Mouse (Mus musculus): ENCODE results near the gene Frrs1.
A peak's percentile ranks its signal among the peaks of the same experiment; 100 is the strongest.

Frrs1 gene

DNA sequence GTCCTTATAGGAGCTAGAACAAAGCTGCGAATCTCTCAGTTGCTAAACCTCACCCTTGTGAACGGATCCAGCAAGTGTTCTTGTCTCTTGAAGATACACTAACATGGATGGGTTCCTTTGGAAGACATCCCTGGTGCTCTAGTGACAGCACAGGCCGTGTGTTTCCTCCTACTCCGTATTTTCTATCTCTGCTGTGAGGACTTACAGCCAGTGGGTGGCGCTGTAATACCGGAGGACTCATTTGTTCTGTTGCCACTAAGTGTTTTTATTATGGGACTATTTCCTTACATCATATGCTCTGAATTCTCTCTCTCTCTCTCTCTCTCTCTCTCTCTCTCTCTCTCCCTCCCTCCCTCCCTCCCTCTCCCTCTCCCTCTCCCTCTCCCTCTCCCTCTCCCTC is 44.9 kb downstream of the Frrs1 start:
- peak; percentile 50 for DNase-seq (ENCODE audit: extremely low read depth, insufficient read length, low spot score)

DNA sequence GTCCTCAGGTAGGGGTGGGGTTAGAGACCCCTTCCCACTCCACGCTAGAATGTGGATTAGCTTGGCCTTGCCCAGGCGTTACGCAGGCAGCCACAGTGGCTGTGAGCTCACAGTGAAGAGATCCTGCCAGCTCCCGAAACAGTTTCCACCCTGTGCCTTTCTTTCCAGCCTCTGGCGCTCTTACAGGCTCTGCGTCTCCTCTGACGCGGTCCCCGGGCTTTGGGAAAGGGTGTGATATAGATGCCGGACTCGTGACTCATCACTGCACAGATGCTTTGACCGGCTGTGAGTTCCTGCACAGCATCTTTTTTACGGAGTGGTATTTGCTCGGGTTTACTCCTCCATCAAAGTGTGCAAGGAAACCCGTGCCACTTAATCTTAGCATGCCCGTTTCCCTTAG is 46.6 kb downstream of the Frrs1 start:
- DNase-seq (ENCODE audit: extremely low read depth, insufficient read length, low spot score) = peak; percentile 87

DNA sequence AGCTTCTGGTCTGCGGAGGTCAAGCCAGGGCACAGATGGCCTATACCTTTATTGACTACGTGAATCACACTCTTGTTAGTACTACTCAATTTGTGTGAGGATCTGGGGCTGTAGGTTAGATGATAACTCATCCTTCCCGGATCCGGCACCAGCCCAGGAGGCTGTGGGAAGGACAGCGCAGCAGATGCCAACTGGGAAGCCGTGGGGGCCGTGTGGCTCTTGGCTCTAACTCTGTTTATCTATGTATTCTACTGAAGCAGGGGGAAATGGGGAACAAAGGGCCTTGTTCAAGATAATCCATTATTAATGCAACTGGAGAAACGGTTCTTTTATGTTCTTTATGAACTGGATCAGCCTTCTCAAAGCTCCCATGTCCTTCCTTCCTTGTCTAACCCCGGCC is 47.3 kb downstream of the Frrs1 start:
- peak; percentile 43 for DNase-seq (ENCODE audit: extremely low read depth, insufficient read length, low spot score)

DNA sequence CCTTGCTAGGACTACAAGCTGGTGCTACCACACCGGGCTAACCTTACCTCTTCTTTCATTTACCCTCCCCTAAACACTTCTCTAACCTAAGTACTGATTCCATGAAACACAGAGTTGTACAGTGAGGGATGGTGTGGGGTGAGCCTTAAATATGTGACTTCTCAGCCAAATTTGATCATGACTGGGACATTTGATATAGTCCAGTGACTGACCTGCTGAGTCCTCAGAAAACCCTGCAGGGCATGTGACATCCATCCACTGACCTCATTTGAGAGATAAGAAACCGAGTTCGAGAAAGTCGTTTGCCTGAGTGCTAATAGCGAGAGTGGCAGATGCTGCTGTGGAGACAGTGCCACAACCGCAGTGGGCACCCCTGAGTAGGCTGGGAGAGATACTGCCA is 55.1 kb downstream of the Frrs1 start:
- no peak for DNase-seq (ENCODE audit: extremely low read depth, insufficient read length, low spot score)

DNA sequence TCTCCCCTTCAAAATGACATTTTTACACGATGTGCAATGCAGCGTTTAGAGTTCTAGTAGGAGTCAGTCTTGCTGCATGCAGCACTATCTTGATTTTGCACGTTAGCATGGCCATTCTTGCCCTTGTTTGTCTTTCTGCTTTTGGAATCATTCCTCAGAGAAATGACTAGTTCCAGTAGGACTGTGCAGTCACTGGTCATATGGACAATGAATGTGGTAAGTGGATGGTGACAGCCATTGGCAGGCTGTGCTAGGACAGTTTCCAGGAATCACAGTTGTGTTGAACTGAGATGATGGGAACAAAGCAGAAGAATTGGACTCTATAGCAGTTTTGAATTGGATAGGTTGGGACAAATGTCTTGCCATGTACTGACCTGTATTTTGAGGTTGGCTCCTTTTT is 55.7 kb downstream of the Frrs1 start:
- no peak for DNase-seq (ENCODE audit: extremely low read depth, insufficient read length, low spot score)

DNA sequence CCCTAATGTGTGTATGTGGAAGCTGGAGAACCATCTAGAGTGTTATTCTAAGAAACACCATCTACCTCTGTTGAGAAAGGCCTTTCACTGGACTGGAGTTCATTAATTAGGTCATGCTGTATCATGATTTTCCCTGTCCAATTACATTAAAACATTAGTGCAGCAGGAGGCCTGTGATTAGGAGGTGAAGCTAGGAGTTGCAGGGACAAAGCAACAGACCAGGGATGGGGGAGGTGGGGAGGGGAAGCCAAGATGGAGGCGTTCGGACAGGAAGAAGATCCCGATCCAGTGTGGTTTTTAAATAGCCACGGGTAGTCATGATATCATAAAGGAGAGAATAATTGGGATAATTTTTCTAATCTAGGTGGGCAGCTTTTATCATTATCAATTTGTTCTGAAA is 57.8 kb downstream of the Frrs1 start:
- DNase-seq (ENCODE audit: extremely low read depth, insufficient read length, low spot score) = no peak

DNA sequence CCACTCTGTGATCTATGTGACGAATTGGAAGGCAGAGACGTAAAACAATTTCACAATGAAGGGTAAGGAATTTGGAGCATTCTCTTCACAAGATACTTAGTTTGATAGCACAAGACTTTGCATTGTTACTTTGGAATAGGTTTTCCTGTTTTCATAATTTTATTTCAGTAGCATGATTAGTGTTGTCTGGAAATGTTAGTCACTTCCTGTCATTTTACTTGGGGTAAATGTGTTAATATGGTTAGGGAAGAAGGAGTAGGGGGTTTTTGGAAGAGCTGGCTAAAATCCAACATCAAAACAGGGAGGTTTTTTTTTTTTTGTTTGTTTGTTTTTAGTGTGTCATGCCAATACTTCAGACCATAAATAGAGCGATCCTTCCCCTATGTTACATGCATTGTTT is 62.3 kb downstream of the Frrs1 start:
- no peak for DNase-seq (ENCODE audit: extremely low read depth, insufficient read length, low spot score)

DNA sequence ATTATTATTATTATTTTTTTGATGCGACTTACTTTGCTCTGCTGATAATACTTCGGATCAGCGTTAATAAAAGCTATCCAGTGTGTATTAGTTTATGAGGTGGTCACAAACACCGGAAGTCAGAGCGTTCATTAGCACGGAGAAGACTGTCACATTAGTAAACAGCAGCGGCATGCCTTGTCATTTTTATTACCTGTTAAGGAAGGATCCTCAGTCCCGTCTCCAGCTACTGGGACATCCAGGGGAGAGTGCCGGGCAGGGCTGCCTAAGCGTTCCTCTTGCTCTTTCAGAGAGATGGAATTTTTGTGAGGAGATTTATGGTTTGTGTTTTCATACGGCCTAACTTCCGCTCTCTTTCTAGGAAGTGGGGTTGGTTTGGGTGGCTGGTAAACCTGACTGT is 63.8 kb downstream of the Frrs1 start:
- DNase-seq (ENCODE audit: extremely low read depth, insufficient read length, low spot score) = no peak

DNA sequence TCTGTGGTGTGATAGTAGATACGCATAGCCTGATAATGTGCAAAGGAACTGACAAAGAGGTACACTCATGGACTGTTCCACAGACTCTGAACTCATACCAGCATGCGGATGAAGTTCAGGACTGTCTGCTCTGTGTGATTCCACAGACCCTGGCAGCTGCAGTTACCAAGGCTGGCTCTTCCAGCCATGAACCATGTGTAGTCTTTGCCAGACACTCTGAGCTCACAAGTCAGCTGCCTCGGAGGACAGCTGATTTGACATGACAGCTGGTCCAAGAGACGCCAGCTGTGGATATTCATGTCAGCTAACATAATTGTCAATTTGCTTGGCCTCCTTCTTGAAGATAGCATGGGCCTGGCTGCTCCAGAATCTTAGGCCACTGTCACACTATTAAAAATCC is 69.7 kb downstream of the Frrs1 start:
- DNase-seq (ENCODE audit: extremely low read depth, insufficient read length, low spot score) = no peak

DNA sequence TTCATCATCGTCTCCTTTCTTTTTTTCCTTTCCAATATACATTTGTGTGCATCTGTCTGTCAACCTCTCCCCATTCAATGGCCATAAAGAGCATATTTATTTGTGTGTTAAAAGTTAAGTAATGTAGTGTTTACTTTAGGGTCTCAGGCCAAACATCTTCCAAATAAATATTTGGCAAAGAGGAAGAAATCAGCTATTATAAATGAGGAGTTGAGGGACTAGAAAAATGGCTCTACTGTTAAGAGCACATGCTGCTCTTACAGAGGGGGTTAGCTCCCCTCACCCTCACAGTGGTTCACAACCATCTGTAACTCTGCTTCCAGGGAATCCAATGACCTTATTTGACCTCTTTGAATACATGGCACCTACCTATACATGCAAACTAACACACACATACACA is 73.9 kb downstream of the Frrs1 start:
- no peak for DNase-seq (ENCODE audit: extremely low read depth, insufficient read length, low spot score)

DNA sequence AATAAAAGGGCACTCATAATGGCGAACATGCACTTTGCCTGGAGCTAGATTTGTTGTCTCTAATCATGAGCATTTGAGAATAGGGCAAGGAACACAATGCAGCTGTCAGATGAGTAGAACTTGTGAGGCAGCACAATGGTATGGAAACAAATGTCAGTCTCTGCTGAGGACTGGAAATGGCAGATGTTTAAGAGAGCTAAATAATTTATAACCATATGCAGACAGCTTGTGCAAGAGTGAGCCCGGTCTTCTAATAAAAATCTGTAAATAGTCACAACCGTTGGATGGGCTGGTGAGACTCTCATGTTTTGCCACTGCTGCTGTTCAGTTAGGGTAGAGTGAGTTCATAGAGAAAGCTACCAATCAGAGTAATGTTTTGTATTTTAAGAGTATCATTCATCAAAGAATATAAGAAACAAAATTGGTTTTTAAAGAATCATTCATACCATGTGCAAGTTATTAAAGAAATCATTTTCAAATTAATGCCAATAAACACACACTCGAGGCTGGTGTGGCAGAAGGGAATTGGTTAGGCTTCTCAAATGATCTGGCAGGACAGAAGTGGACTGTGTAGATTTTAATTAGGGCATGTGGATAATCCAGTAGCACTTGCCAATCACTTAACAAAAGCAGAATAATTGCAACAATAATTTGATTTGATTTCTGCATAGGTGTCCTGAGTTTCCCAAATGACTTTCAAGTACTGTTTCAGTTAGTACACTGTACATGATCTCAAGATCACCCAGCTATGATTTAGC is 77.8 kb downstream of the Frrs1 start:
- no peak for DNase-seq (ENCODE audit: extremely low read depth, insufficient read length, low spot score)

DNA sequence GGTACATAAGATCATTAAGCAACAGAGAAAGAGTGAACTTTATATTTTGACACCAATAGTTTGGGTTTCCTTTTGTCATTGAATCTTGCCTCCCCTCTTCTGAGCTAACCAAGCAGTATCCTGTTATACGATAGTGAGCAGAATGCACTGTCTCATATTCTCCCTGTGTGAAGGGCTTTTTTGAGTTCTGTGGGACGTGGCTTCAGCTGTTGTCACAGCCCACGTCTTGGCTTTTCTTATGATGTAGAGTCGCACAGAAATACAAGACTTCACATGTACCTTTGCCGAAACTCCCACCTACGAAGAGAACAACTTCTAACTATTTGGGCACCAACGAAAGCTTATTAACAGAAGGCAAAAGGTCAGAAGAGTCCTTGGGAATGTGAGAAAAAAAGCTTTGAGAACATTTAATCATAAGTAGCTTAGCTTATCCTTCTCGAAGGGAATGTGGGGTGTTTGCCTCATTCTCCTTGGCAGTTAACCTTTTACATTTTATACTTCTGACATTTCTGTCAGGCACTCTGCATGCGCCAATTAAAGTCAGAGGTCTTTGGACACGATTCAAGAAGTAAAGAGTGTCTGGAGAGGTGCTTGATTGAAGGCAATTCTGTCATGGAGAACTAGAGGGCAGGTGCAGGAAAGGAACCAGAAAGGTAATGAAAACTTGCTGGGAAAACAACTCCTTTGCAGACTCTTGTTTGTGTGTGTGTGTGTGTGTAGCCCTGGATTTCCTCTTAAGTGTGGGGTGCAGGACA is 81.7 kb downstream of the Frrs1 start:
- no peak for DNase-seq (ENCODE audit: extremely low read depth, insufficient read length, low spot score)

DNA sequence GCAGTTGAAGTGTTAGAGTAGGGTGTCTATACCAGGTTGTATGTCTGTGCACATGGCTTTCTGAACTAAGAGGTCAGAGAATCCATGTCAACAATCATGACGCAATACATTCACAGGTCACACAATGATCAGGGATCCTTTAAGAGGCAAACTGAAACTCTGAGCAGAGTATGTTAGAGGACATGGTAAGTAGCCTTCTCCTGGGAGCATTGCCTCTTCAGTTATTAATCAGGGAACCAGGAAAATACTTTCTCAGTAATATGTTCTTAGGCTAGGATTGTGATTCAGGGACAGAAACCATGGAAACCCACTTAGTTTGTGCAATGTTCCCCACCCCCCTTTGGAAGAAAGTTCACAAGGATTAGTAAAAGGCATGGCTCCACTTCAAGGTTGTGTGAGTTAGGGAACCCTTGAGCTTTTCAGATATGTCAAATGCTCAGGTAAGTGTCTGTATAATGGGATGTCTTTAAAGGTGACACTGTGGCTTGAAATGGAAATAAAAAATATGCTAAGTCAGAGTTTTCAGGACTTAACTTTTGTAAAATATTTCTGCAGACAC is 82.4 kb downstream of the Frrs1 start:
- no peak for DNase-seq (ENCODE audit: extremely low read depth, insufficient read length, low spot score)

DNA sequence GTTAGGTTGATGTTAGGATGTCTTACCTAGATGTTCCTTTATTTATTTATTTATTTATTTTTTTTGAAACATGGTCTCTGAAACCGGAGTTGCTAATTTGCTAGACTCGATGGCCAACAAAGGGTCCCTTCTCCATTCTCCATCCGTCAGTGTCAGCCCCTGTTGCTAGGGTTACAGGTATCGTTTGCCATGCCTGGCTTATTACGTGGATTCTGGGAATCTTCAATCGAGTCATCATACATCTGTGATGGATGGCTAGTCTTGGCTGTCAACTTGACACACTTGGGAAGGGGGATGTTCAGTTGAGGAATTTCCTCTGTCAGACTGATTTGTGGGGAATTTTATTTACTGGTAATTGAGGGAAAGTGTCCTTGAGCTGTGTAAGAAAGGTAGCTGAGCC is 83.5 kb downstream of the Frrs1 start:
- no peak for DNase-seq (ENCODE audit: extremely low read depth, insufficient read length, low spot score)

DNA sequence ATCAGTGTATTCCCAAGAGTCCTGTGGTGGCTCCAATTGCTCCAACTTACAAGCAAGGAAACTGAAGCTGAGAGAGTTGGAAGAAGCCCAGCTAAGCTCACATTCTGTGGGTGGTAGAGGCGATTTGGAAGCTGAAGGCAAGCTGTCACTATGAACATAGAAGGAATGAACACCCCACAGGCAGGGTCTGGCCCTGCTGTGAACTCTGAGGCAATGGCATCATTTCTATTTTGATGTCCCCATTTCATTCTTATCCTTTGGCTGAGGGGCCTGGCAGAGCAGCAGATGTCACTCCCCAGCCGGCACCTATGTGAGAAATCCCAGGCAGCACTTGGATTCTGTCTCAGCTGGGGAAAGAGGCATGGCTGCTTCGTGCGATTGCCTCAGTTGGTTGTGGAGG is 84.2 kb downstream of the Frrs1 start:
- no peak for DNase-seq (ENCODE audit: extremely low read depth, insufficient read length, low spot score)

DNA sequence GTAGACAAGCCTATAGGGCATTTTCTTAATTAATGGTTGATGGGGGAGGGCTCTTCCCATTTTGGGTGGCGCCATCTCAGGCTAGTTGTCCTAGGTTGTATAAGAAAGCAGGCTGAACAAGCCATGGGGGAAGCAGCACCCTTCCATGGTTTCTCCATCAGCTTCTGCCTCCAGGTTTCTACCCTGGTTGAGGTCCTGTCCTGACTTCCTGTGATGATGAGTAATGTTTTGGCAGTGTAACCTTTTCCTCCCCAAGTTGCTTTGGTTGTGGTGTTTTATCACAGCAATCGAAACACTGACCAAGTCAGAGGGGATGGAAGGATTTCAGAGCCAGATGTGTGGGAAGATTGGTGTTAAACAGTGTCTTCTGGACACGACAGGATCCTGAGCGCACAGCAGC is 87.2 kb downstream of the Frrs1 start:
- DNase-seq (ENCODE audit: extremely low read depth, insufficient read length, low spot score) = peak; percentile 39

DNA sequence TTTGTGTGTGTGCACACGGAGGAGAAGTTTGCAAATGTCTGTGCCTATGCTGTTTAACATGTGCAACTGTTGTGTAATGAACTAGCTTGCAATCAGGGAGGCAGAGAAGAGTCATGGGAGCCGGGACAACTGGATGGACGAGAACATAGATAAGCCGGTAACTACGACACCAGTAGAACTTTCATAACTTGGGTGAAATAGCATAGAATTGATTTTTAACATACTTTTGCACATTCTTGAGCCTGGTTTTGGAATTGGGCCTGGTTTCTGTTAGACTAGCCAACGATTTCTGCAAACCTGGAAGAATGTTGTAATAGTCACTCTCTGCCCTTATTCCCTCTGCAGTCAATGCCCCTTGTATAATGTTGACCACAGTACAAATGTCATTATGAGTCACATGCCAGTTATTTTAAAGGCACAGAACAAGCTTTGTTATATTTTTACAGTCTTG is 91.4 kb downstream of the Frrs1 start:
- peak; percentile 80 for DNase-seq (ENCODE audit: extremely low read depth, insufficient read length, low spot score)

DNA sequence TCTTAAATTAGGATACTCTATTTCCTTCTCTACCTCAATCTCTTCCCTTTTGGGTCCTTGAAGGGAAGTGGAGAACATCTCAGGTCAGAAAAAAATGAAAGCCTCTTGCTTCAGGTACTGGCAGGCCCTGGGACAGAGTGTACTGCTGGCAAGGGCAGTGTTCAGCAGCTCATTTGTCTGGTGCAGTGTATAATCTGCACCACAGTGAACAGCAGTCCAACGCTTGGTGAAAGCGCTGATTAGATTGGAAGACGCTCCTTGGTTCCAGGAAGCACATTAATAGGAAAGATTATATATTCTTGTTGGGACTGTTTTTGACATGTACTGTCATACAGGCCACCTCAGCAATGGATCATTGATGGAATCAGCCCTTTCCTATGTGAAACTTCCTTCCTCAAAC is 92.2 kb downstream of the Frrs1 start:
- peak; percentile 24 for DNase-seq (ENCODE audit: extremely low read depth, insufficient read length, low spot score)

DNA sequence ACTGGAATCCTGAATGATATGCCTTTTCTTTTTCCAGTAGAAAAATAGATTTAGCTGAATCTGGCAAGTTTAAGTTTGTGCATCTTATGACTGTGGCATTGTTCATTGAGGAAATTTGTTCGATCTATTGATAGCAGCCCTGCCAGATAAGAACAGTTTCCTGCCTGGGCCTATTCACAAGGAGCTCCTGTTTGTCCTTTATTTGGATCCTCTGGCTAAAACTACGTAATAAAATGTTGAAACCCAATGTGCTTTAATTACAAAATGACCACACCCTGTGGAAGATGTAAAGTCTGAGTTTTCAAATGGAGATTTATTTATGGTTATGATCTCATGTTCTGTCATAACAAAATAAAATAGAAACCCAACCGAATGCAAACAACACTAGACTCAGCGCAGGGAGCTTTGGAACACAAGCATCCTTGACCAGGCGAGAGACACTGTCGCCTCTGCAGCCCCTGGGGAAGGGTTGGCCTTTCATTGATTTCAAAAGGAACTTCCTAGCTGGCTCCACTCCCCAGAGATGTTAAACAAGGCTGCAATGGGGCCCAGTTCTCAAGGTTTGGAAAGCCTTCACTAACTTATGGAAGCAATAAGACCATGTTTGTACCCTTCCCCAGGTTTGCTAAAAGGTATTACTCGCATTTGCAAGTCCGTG is 93.1 kb downstream of the Frrs1 start:
- no peak for DNase-seq (ENCODE audit: extremely low read depth, insufficient read length, low spot score)

DNA sequence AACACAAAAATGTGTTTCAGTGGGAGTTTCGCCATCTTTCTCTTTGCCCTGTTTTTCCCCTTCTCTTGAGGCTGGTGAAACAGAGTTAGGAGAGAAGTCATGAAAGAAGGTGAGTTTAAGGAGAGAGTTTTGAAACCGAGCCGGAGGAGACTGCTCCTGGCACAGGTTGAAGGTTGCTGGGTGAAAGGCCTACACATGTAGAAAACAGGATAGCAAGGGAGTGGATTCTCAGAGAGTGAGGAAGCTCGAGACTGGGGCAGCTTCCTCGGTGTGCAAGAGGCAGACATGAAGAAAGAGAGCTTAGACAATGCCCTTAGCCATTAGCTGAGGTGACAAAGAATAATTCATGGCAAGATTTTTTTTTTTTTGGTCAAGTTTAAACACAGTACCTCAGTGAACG is 94.1 kb downstream of the Frrs1 start:
- DNase-seq (ENCODE audit: extremely low read depth, insufficient read length, low spot score) = no peak

DNA sequence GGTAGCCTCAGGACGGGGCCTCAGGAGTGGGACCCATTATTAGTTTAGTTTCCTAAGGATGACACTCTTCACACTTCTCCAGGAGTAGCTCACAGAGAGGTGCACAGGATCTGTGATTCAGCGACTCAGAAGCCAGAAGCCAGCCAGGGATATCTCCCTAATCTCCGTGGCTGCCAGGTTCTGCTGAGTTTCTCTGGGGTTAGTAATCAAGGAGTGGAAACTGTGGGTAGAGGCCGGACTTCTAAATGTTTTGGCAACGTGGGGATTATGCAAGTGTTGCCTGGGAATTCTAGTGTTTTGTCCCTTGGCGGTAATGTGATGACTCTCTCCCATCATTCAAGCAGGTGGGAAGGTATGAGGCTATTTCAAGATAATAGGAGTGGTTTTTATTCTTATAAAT is 95.8 kb downstream of the Frrs1 start:
- peak; percentile 66 for DNase-seq (ENCODE audit: extremely low read depth, insufficient read length, low spot score)
